In the genomic region with DNA sequence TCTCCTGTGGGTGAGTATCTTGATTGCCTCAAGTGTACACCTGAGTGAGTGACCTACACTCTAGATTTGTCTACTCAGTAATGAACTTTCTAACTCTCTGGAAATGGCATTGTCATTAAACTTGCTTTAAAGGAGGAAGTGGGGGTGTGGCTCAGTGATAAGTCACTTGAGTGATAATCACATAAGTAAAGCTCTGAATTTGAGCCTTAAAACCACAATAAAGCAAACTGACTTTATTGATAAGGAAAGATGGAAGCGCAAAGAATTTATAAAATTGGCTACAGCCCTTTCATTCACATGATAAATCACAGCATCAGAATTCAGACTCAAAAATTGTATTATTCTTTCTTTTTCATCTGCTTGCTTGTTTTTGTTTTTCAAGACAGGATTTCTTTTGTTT, we compare ENCODE assay signal across 24 mouse cellular contexts. TPM values are rescaled to one million over a fixed set of nuclear protein-coding genes. Genes with fewer than 3 reads are reported as not detected.
DNase-seq lines count a peak whose midpoint lies in the region; ATAC-seq and TF ChIP-seq lines count a peak whose summit lies in the region.
"Had no signal": no experiment of that assay in that cellular context is flagged by ENCODE, and none has a peak within 500 bp of the region (broad histone marks: within the 10 kb centered on the region; RNA-seq: fewer than 3 reads in every experiment).

No protein-coding gene starts in this region.

- H3K4me3 ChIP-seq in G1E (ENCODE audit: low read depth, low read length) = no peak overlapping the region
- H3K4me3 ChIP-seq: embryonic facial prominence, embryonic 10.5 days; embryonic facial prominence, embryonic 13.5 days; erythroblast, embryonic 14.5 days; forebrain, embryonic 12.5 days; forebrain, embryonic 15.5 days; hindbrain, embryonic 12.5 days; hindbrain, embryonic 15.5 days had no signal

- ATAC-seq in G1E (ENCODE audit: extremely low read depth, insufficient number of reproducible peaks, low FRiP score, poor library complexity, severe bottlenecking) = peak; percentile 71; the same call in 1 of the 2 replicates
- ATAC-seq in megakaryocyte-erythroid progenitor cell, adult 5-6 weeks (replicated peaks; ENCODE audit: low FRiP score, low TSS enrichment, poor library complexity, severe bottlenecking) = 0 out of 2 replicates have a peak, but pooled peaks have one; percentile 46
- ATAC-seq: forebrain, embryonic 15.5 days; Patski had no signal

- no peaks in the 10 kb centered on the region for H3K9me3 ChIP-seq in G1E (replicated peaks)
- H3K9me3 ChIP-seq: embryonic facial prominence, embryonic 10.5 days; embryonic facial prominence, embryonic 13.5 days; forebrain, embryonic 12.5 days; forebrain, embryonic 15.5 days; hindbrain, embryonic 12.5 days; hindbrain, embryonic 15.5 days had no signal

- no peaks in the 10 kb centered on the region for H3K36me3 ChIP-seq in G1E (replicated peaks)

- H3K27me3 ChIP-seq in G1E (ENCODE audit: insufficient read depth, low read length) = peaks cover 74% of the 10 kb centered on the region
- H3K27me3 ChIP-seq: CH12.LX; embryonic facial prominence, embryonic 13.5 days; forebrain, embryonic 12.5 days; forebrain, embryonic 15.5 days; hindbrain, embryonic 12.5 days; hindbrain, embryonic 15.5 days; Patski had no signal

- peaks cover 31% of the 10 kb centered on the region for H3K4me1 ChIP-seq in G1E (ENCODE audit: insufficient read depth, low read depth, low read length)
- H3K4me1 ChIP-seq: embryonic facial prominence, embryonic 10.5 days; embryonic facial prominence, embryonic 13.5 days; forebrain, embryonic 12.5 days; forebrain, embryonic 15.5 days; hindbrain, embryonic 12.5 days; hindbrain, embryonic 15.5 days had no signal

- TF ChIP-seq CTCF in G1E (IDR thresholded peaks at IDR 0.05; ENCODE audit: low read depth, low read length) = no peak

- DNase-seq in G1E (ENCODE audit: low spot score) (no peak), MEL-GATA-1-ER (ENCODE audit: extremely low read depth, low read depth) (peak; percentile 39)
- DNase-seq in B cell, adult 2 months = no peak
- no peak for DNase-seq in layer of hippocampus, adult 9-11 months
- DNase-seq in spleen, postnatal 4 days (ENCODE audit: low spot score in 2 of 2) = no peak
- DNase-seq: adrenal gland, postnatal 10 days; adrenal gland, postnatal 36 days; cerebellum, adult 18-20 months; cerebellum, adult 9-11 months; cerebellum, postnatal 25 days; embryo, embryonic 11 days; gastrocnemius, postnatal 14 days; heart, adult 11 months had no signal

RNA-seq across cellular contexts. Expression of gene Pla2g15, which starts 7.2 kb away (rescaled TPM):
- total RNA-seq in G1E (2014; fragmentation: Nextera tagmentation) (0.83 TPM in 1 of 2 replicates, not detected in the other), G1E (2017) (0.55 and 1.5 TPM in 2 replicates)
- 0.29 and 0.39 TPM in 2 replicates for polyA plus RNA-seq in G1E (2012)
- 2.7 and 3.2 TPM in 2 replicates for total RNA-seq in megakaryocyte-erythroid progenitor cell, adult 5-6 weeks (2014; fragmentation: Nextera tagmentation)
- 0.84 and 3.2 TPM in 2 replicates for total RNA-seq in megakaryocyte-erythroid progenitor cell, adult 5-6 weeks (2017)

RNA-seq across cellular contexts. Expression of gene Slc7a6, which starts 11.2 kb away (rescaled TPM):
- 6.6 and 7.1 TPM in 2 replicates for total RNA-seq in G1E (2014; fragmentation: Nextera tagmentation)
- total RNA-seq in G1E (2017) = 4.1 TPM in 2 replicates
- polyA plus RNA-seq in G1E (2012) = 1.0 and 1.3 TPM in 2 replicates
- 2.6 and 4.2 TPM in 2 replicates for total RNA-seq in megakaryocyte-erythroid progenitor cell, adult 5-6 weeks (2014; fragmentation: Nextera tagmentation)
- 5.1 and 6.7 TPM in 2 replicates for total RNA-seq in megakaryocyte-erythroid progenitor cell, adult 5-6 weeks (2017)

RNA-seq across cellular contexts. Expression of gene Esrp2, which starts 20.6 kb away (rescaled TPM):
- total RNA-seq in G1E (2014; fragmentation: Nextera tagmentation) (not detected in 2 replicates), G1E (2017) (0.06 TPM in 1 of 2 replicates, not detected in the other)
- polyA plus RNA-seq in G1E (2012) = not detected in 2 replicates
- total RNA-seq in megakaryocyte-erythroid progenitor cell, adult 5-6 weeks (2014; fragmentation: Nextera tagmentation) = 0.68 and 1.4 TPM in 2 replicates
- not detected in 2 replicates for total RNA-seq in megakaryocyte-erythroid progenitor cell, adult 5-6 weeks (2017)
- total RNA-seq: gastrocnemius, postnatal 14 days; hematopoietic stem cell, adult 5-6 weeks had no signal

RNA-seq across cellular contexts. Expression of gene Slc7a6os, which starts 53.3 kb away (rescaled TPM):
- 32.7 and 36.3 TPM in 2 replicates for total RNA-seq in G1E (2014; fragmentation: Nextera tagmentation)
- 41.0 and 45.6 TPM in 2 replicates for total RNA-seq in G1E (2017)
- polyA plus RNA-seq in G1E (2012) = 24.1 and 25.6 TPM in 2 replicates
- total RNA-seq in megakaryocyte-erythroid progenitor cell, adult 5-6 weeks (2014; fragmentation: Nextera tagmentation) = 32.7 and 47.9 TPM in 2 replicates
- total RNA-seq in megakaryocyte-erythroid progenitor cell, adult 5-6 weeks (2017) = 50.5 and 58.1 TPM in 2 replicates

RNA-seq across cellular contexts. Expression of gene Prmt7, which starts 53.3 kb away (rescaled TPM):
- total RNA-seq in G1E (2014; fragmentation: Nextera tagmentation) (16.1 and 20.0 TPM in 2 replicates), G1E (2017) (22.8 and 27.4 TPM in 2 replicates)
- 20.5 and 43.9 TPM in 2 replicates for polyA plus RNA-seq in G1E (2012)
- 30.3 and 47.7 TPM in 2 replicates for total RNA-seq in megakaryocyte-erythroid progenitor cell, adult 5-6 weeks (2014; fragmentation: Nextera tagmentation)
- total RNA-seq in megakaryocyte-erythroid progenitor cell, adult 5-6 weeks (2017) = 55.0 and 60.4 TPM in 2 replicates
